22 mouse cellular contexts compared by ENCODE assay signal in genomic region chr17:85328901-85329300, GRCm38 (mm10).
DNase-seq lines count a peak whose midpoint lies in the region; ATAC-seq and TF ChIP-seq lines count a peak whose summit lies in the region.
"Had no signal": no experiment of that assay in that cellular context is flagged by ENCODE, and none has a peak within 500 bp of the region (broad histone marks: within the 10 kb centered on the region; RNA-seq: fewer than 3 reads in every experiment).

No protein-coding gene starts in this region.

- WGBS in kidney, adult 2 months = 81% methylated on average over 10 of the region's 10 CpGs
- 85% methylated on average over 10 of the region's 10 CpGs for WGBS in kidney, embryonic 16.5 days
- WGBS in kidney, embryonic 14.5 days = 92% methylated on average over 10 of the region's 10 CpGs
- 88% methylated on average over 10 of the region's 10 CpGs for WGBS in midbrain, embryonic 11.5 days
- WGBS in midbrain, postnatal 0 days = 83% methylated on average over 10 of the region's 10 CpGs

- no peak for TF ChIP-seq POLR2A in kidney, adult 2 months (IDR thresholded peaks at IDR 0.05; ENCODE audit: low read depth, low read length)

- H3K27ac ChIP-seq in kidney, adult 2 months (ENCODE audit: insufficient read depth, low read depth, low read length) = no peak overlapping the region
- no peak overlapping the region for H3K27ac ChIP-seq in kidney, embryonic 16.5 days (ENCODE audit: low read length)
- no peak overlapping the region for H3K27ac ChIP-seq in kidney, embryonic 14.5 days (ENCODE audit: low read depth, low read length)
- no peak overlapping the region for H3K27ac ChIP-seq in midbrain, embryonic 11.5 days (ENCODE audit: low read depth, low read length)
- H3K27ac ChIP-seq in midbrain, postnatal 0 days (ENCODE audit: low read depth, low read length) = no peak overlapping the region
- H3K27ac ChIP-seq: embryonic facial prominence, embryonic 12.5 days; embryonic facial prominence, embryonic 15.5 days; gastrocnemius, adult 2 months; hindbrain, embryonic 12.5 days had no signal

- ATAC-seq in kidney, embryonic 16.5 days (ENCODE audit: low FRiP score, low TSS enrichment) = no peak
- ATAC-seq in kidney, embryonic 14.5 days (ENCODE audit: low FRiP score, low TSS enrichment) = no peak
- no peak for ATAC-seq in midbrain, embryonic 11.5 days (ENCODE audit: low FRiP score)
- ATAC-seq in midbrain, postnatal 0 days (ENCODE audit: low FRiP score) = no peak
- ATAC-seq: CD4-positive, CD25-positive, alpha-beta regulatory T cell, adult 4 months; forebrain, embryonic 14.5 days; forebrain, postnatal 0 days had no signal

- TF ChIP-seq CTCF in kidney, adult 2 months (conservative IDR thresholded peaks at IDR 0.05; ENCODE audit: insufficient read depth, insufficient read length, low read depth, low read length) = no peak
- TF ChIP-seq CTCF in midbrain, postnatal 0 days (IDR thresholded peaks at IDR 0.05) = no peak

- peak; percentile 50 for DNase-seq in kidney, adult 2 months
- peak; percentile 7 to 34 for DNase-seq in kidney, postnatal 36 days
- peak; percentile 72 for DNase-seq in midbrain, embryonic 11.5 days (ENCODE audit: low spot score, missing footprints)
- DNase-seq in midbrain, postnatal 0 days (ENCODE audit: low spot score) = no peak
- DNase-seq: adrenal gland, adult 2 months; adrenal gland, postnatal 14 days; cerebellum, adult 11 months; cerebellum, adult 2 months; cerebellum, adult 9-11 months; cerebellum, postnatal 25 days; forebrain, postnatal 0 days; gastrocnemius, adult 2 months; gastrocnemius, postnatal 14 days; heart, adult 11 months had no signal

- no peaks in the 10 kb centered on the region for H3K4me1 ChIP-seq in kidney, adult 2 months (ENCODE audit: control insufficient read depth, insufficient read depth, low read length)
- H3K4me1 ChIP-seq in kidney, embryonic 16.5 days (ENCODE audit: insufficient read depth, low read length) = no peaks in the 10 kb centered on the region
- H3K4me1 ChIP-seq in kidney, embryonic 14.5 days (ENCODE audit: control insufficient read depth, insufficient read depth, low read length) = no peaks in the 10 kb centered on the region
- H3K4me1 ChIP-seq in midbrain, embryonic 11.5 days (ENCODE audit: control insufficient read depth, insufficient read depth, low read length) = no peaks in the 10 kb centered on the region
- H3K4me1 ChIP-seq in midbrain, postnatal 0 days (ENCODE audit: insufficient read depth, low read length) = no peaks in the 10 kb centered on the region
- H3K4me1 ChIP-seq: embryonic facial prominence, embryonic 12.5 days; embryonic facial prominence, embryonic 15.5 days; hindbrain, embryonic 12.5 days had no signal

- H3K36me3 ChIP-seq in kidney, adult 2 months (ENCODE audit: control insufficient read depth, insufficient read depth, low read length) = no peaks in the 10 kb centered on the region
- H3K36me3 ChIP-seq in kidney, embryonic 16.5 days (ENCODE audit: insufficient read depth, low read length) = no peaks in the 10 kb centered on the region
- H3K36me3 ChIP-seq in kidney, embryonic 14.5 days (ENCODE audit: control insufficient read depth, insufficient read depth, low read length) = no peaks in the 10 kb centered on the region
- H3K36me3 ChIP-seq in midbrain, embryonic 11.5 days (ENCODE audit: control insufficient read depth, insufficient read depth, low read length) = no peaks in the 10 kb centered on the region
- no peaks in the 10 kb centered on the region for H3K36me3 ChIP-seq in midbrain, postnatal 0 days (ENCODE audit: insufficient read depth, low read length)
- H3K36me3 ChIP-seq: embryonic facial prominence, embryonic 12.5 days; embryonic facial prominence, embryonic 15.5 days; hindbrain, embryonic 12.5 days had no signal

- no peak overlapping the region for H3K4me2 ChIP-seq in kidney, embryonic 16.5 days (replicated peaks; ENCODE audit: low read depth, low read length)
- H3K4me2 ChIP-seq in kidney, embryonic 14.5 days (replicated peaks; ENCODE audit: low read depth, low read length) = no peak overlapping the region
- no peak overlapping the region for H3K4me2 ChIP-seq in midbrain, embryonic 11.5 days
- H3K4me2 ChIP-seq in midbrain, postnatal 0 days (ENCODE audit: low read depth, low read length, poor library complexity, severe bottlenecking) = no peak overlapping the region
- H3K4me2 ChIP-seq: embryonic facial prominence, embryonic 12.5 days; embryonic facial prominence, embryonic 15.5 days; heart, embryonic 11.5 days; hindbrain, embryonic 12.5 days had no signal

- H3K4me3 ChIP-seq in kidney, adult 2 months (ENCODE audit: insufficient read depth, low read depth, low read length) = no peak overlapping the region
- H3K4me3 ChIP-seq in kidney, embryonic 16.5 days (ENCODE audit: low read length) = no peak overlapping the region
- no peak overlapping the region for H3K4me3 ChIP-seq in kidney, embryonic 14.5 days (ENCODE audit: low read length)
- H3K4me3 ChIP-seq in midbrain, embryonic 11.5 days (ENCODE audit: low read depth, low read length) = no peak overlapping the region
- H3K4me3 ChIP-seq in midbrain, postnatal 0 days (ENCODE audit: low read depth, low read length) = no peak overlapping the region
- H3K4me3 ChIP-seq: embryonic facial prominence, embryonic 12.5 days; embryonic facial prominence, embryonic 15.5 days; gastrocnemius, adult 2 months; hindbrain, embryonic 12.5 days had no signal

- H3K27me3 ChIP-seq in kidney, adult 2 months (replicated peaks; ENCODE audit: control insufficient read depth, insufficient read depth, low read length) = no peaks in the 10 kb centered on the region; the same call in 1 of the 2 replicates
- no peaks in the 10 kb centered on the region for H3K27me3 ChIP-seq in kidney, embryonic 16.5 days (ENCODE audit: insufficient read depth, low read length)
- no peaks in the 10 kb centered on the region for H3K27me3 ChIP-seq in kidney, embryonic 14.5 days (ENCODE audit: control insufficient read depth, insufficient read depth, low read length)
- no peaks in the 10 kb centered on the region for H3K27me3 ChIP-seq in midbrain, embryonic 11.5 days (ENCODE audit: control insufficient read depth, insufficient read depth, low read length)
- H3K27me3 ChIP-seq in midbrain, postnatal 0 days (ENCODE audit: insufficient read depth, low read length) = no peaks in the 10 kb centered on the region
- H3K27me3 ChIP-seq: embryonic facial prominence, embryonic 12.5 days; embryonic facial prominence, embryonic 15.5 days; hindbrain, embryonic 12.5 days had no signal

- no peak overlapping the region for H3K9ac ChIP-seq in kidney, embryonic 16.5 days (replicated peaks; ENCODE audit: low read length)
- no peak overlapping the region for H3K9ac ChIP-seq in kidney, embryonic 14.5 days (ENCODE audit: low read depth, low read length)
- no peak overlapping the region for H3K9ac ChIP-seq in midbrain, embryonic 11.5 days (ENCODE audit: low read length)
- H3K9ac ChIP-seq in midbrain, postnatal 0 days (replicated peaks; ENCODE audit: low read length, poor library complexity, severe bottlenecking) = no peak overlapping the region
- H3K9ac ChIP-seq: embryonic facial prominence, embryonic 12.5 days; embryonic facial prominence, embryonic 15.5 days; forebrain, postnatal 0 days; hindbrain, embryonic 12.5 days had no signal

- no peaks in the 10 kb centered on the region for H3K9me3 ChIP-seq in kidney, embryonic 16.5 days (ENCODE audit: low read length)
- no peaks in the 10 kb centered on the region for H3K9me3 ChIP-seq in kidney, embryonic 14.5 days (ENCODE audit: control insufficient read depth, low read length)
- H3K9me3 ChIP-seq in midbrain, embryonic 11.5 days (ENCODE audit: control insufficient read depth, low read length) = no peaks in the 10 kb centered on the region
- H3K9me3 ChIP-seq in midbrain, postnatal 0 days (ENCODE audit: low read length) = no peaks in the 10 kb centered on the region
- H3K9me3 ChIP-seq: embryonic facial prominence, embryonic 12.5 days; embryonic facial prominence, embryonic 15.5 days; hindbrain, embryonic 12.5 days had no signal
